Mouse (Mus musculus) cerebellum, adult 2 months (tissue): ENCODE measurements around the gene E130308A19Rik.

Experiments used
- CTCF ChIP-seq: fragments of 200-500 bp; IDR thresholded peaks from 2 replicates; pipeline ENCODE4 v1.5.1; 2011; ENCODE audit warnings: low read depth, mild to moderate bottlenecking, control low read depth, low read length, moderate library complexity, borderline replicate concordance; ENCODE audit not compliant: insufficient read depth
- POLR2A ChIP-seq: fragments of 200-500 bp; IDR thresholded peaks from 2 replicates; pipeline ENCODE4 v1.6.1; 2011; ENCODE audit warnings: low read length, control low read depth, borderline replicate concordance; ENCODE audit not compliant: insufficient read depth

- TF ChIP-seq CTCF, result no peak
- TF ChIP-seq POLR2A, result no peak
Observed at GRCm38 (mm10) chr4:59795788-59796455, 169.9 kb downstream of the E130308A19Rik start.
